Mouse (Mus musculus): ENCODE measurements at regions not wholly inside any gene's neighbourhood (a gene's known extent, or its start where the extent isn't known, plus 50 kb on each side); places are given as distances from the start of the nearest gene placed in this dataset.
A peak's percentile ranks its signal among the peaks of the same experiment; 100 is the strongest.

DNA sequence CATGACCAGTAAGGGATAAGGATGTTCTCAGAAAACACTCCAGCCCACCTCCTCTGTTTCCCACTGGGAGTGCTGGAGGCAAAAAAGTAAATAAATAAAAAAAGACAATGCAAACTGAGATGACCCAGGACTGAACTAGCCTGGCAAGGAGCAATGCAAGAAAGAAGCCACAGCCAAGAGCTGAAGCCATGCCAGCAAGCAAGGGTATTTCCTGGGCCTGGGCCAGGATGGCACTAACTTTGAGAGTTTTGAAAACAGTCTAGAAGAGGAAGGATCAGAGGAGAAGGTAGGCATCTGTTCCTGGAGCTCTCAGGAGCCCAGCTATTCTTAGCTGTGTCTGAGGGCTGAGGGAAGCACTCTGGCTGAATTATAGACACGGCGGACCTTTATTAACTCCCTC, 465.7 kb upstream of the Tbx3 start:
- H3K9me3 ChIP-seq (ENCODE audit: control insufficient read depth, low read length): no peaks in the 10 kb centered on the region
- H3K27me3 ChIP-seq (ENCODE audit: control insufficient read depth, insufficient read depth, low read length): no peaks in the 10 kb centered on the region
- ATAC-seq (ENCODE audit: insufficient read depth) (no peak), DNase-seq (ENCODE audit: low read depth in 3 of 3, low spot score in 3 of 3) (no peak)
- no peak overlapping the region for H3K4me2 ChIP-seq (ENCODE audit: low read depth)
- no peak overlapping the region for H3K27ac ChIP-seq
- H3K4me3 ChIP-seq (ENCODE audit: insufficient read depth in 1 of 2, low read depth in 2 of 2, low read length in 2 of 2): no peak overlapping the region
- no peaks in the 10 kb centered on the region for H3K4me1 ChIP-seq (replicated peaks; ENCODE audit: control insufficient read depth in 2 of 2, insufficient read depth in 2 of 2, low read length in 1 of 2)
- no peaks in the 10 kb centered on the region for H3K36me3 ChIP-seq (replicated peaks; ENCODE audit: control insufficient read depth, insufficient read depth, low read depth)
- no peak overlapping the region for H3K9ac ChIP-seq (replicated peaks)
- TF ChIP-seq EP300 (IDR thresholded peaks at IDR 0.05; ENCODE audit: low read depth) (no peak), CTCF (IDR thresholded peaks at IDR 0.05; ENCODE audit: low read depth) (no peak)
- WGBS (ENCODE audit: insufficient replicate concordance): 57% methylated on average over 2 of the region's 2 CpGs

DNA sequence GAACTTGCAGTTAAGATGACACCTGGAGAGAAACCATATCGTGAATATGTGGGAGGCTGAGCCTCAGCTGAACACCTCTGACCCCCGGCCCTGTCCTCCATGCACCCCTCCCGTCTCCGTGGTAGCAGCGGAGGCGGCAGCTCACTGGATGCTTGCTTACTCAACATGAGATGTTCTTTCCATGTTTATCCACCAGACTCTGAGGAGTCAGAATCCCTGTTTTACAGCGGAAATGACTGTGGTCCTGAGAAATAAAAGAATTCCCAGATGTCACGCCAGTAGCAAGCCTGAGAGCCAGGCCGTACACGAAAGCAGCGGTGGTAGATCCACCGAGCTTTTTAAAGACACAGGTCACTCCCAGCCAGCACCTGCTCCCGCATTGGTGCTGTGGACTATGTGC, 462.4 kb upstream of the Tbx3 start:
- TF ChIP-seq CTCF (IDR thresholded peaks at IDR 0.05; ENCODE audit: low read depth): no peak
- TF ChIP-seq EP300 (IDR thresholded peaks at IDR 0.05; ENCODE audit: low read depth): no peak
- WGBS (ENCODE audit: insufficient replicate concordance): 69% methylated on average over 13 of the region's 13 CpGs
- H3K9me3 ChIP-seq (ENCODE audit: control insufficient read depth, low read length): no peaks in the 10 kb centered on the region
- DNase-seq (ENCODE audit: low read depth in 3 of 3, low spot score in 3 of 3) (no peak), ATAC-seq (ENCODE audit: insufficient read depth) (no peak)
- no peaks in the 10 kb centered on the region for H3K27me3 ChIP-seq (ENCODE audit: control insufficient read depth, insufficient read depth, low read length)
- H3K36me3 ChIP-seq (replicated peaks; ENCODE audit: control insufficient read depth, insufficient read depth, low read depth): no peaks in the 10 kb centered on the region
- H3K9ac ChIP-seq (replicated peaks): no peak overlapping the region
- no peaks in the 10 kb centered on the region for H3K4me1 ChIP-seq (replicated peaks; ENCODE audit: control insufficient read depth in 2 of 2, insufficient read depth in 2 of 2, low read length in 1 of 2)
- no peak overlapping the region for H3K27ac ChIP-seq
- no peak overlapping the region for H3K4me3 ChIP-seq (ENCODE audit: insufficient read depth in 1 of 2, low read depth in 2 of 2, low read length in 2 of 2)
- H3K4me2 ChIP-seq (ENCODE audit: low read depth): no peak overlapping the region

DNA sequence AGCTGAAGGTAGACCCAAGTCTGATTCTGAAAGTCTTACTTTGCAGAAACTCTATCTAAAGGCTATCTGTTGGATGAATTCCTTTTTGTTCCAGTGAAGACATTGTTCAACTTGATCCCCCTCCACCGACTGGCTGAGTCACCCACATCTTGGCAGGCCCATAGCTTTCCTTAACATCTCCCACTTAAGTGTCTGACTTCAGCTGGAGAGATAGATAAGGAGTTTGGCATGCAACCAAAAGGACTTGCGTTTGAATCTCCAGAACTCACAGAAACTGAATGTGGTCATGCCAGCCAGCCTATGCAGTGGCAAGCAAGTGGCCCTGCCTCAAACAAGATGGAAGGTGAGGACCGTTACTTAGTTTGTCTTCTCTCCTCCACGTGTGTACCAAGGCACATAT, 457.3 kb upstream of the Tbx3 start:
- Histone ChIP-seq H3K4me2 (ENCODE audit: low read depth) (no peak overlapping the region), H3K9me3 (ENCODE audit: control insufficient read depth, low read length) (no peaks in the 10 kb centered on the region), H3K27ac (no peak overlapping the region), H3K4me1 (replicated peaks; ENCODE audit: control insufficient read depth in 2 of 2, insufficient read depth in 2 of 2, low read length in 1 of 2) (no peaks in the 10 kb centered on the region), H3K9ac (replicated peaks) (no peak overlapping the region), H3K27me3 (ENCODE audit: control insufficient read depth, insufficient read depth, low read length) (no peaks in the 10 kb centered on the region), H3K4me3 (ENCODE audit: insufficient read depth in 1 of 2, low read depth in 2 of 2, low read length in 2 of 2) (no peak overlapping the region), H3K36me3 (replicated peaks; ENCODE audit: control insufficient read depth, insufficient read depth, low read depth) (no peaks in the 10 kb centered on the region)
- no peak for DNase-seq (ENCODE audit: low read depth in 3 of 3, low spot score in 3 of 3)
- no peak for TF ChIP-seq CTCF (IDR thresholded peaks at IDR 0.05; ENCODE audit: low read depth)
- TF ChIP-seq EP300 (IDR thresholded peaks at IDR 0.05; ENCODE audit: low read depth): no peak
- WGBS (ENCODE audit: insufficient replicate concordance): 35% methylated on average over 4 of the region's 4 CpGs
- ATAC-seq (ENCODE audit: insufficient read depth): no peak

DNA sequence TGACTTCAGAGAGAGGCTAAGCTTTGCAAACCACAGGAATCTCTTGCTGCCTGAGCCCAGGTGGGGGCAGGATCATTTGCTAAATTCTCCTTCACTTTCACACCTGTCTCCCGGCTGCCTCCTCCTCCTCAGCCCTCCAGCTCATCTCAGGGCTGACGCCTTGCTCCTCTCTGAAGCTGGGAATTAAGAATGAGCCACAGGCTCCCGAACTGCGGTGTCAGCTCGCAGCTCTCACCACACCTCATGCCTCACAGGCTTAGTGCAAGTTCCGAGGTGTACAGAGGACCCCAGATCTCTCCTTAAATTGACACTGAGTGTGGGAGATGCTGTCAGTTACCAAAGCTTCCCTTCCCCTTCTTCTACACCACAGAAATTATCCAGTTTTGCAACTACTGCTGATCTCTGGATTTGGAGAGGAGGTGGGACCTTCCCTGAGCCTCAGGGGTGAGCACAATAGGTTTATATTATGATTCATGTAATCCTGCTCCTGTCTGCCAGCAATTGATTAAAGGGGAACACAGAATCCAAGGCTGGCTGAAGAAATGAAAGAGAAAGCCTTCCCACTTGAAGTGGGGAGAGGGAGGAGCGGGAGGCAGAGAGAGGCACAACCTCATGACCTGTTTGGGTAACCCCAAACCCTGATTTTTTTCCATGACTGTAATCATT, 456.6 kb upstream of the Tbx3 start:
- no peak for TF ChIP-seq EP300 (IDR thresholded peaks at IDR 0.05; ENCODE audit: low read depth)
- no peak overlapping the region for H3K4me3 ChIP-seq (ENCODE audit: insufficient read depth in 1 of 2, low read depth in 2 of 2, low read length in 2 of 2)
- no peaks in the 10 kb centered on the region for H3K9me3 ChIP-seq (ENCODE audit: control insufficient read depth, low read length)
- H3K4me1 ChIP-seq (replicated peaks; ENCODE audit: control insufficient read depth in 2 of 2, insufficient read depth in 2 of 2, low read length in 1 of 2): peaks cover 0 to 2% of the 10 kb centered on the region in 2 experiments; a peak in 1 of 4 replicates
- no peaks in the 10 kb centered on the region for H3K27me3 ChIP-seq (ENCODE audit: control insufficient read depth, insufficient read depth, low read length)
- DNase-seq (ENCODE audit: low read depth in 3 of 3, low spot score in 3 of 3) (no peak), ATAC-seq (ENCODE audit: insufficient read depth) (no peak)
- H3K4me2 ChIP-seq (ENCODE audit: low read depth): no peak overlapping the region
- H3K9ac ChIP-seq (replicated peaks): no peak overlapping the region
- no peaks in the 10 kb centered on the region for H3K36me3 ChIP-seq (replicated peaks; ENCODE audit: control insufficient read depth, insufficient read depth, low read depth)
- no peak overlapping the region for H3K27ac ChIP-seq
- 22% methylated on average over 7 of the region's 7 CpGs for WGBS (ENCODE audit: insufficient replicate concordance)

DNA sequence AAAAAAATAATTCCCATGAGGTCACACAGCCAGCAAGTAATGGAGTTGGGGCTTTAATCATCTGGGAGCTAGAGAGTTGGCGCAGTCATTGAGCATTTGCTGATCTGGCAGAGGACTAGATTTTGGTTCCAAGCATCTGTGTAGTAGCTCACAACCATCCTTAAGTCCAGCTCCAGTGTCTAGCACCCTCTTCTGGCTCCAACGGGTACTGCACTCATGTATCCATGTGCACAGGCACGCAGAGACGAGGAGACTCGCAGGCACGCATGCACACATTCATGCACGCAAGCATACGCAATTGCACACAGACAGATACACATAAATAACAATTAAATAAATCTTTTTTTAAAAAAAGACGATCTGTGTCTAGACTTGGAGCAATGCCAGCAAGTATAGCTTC, 455.5 kb upstream of the Tbx3 start:
- WGBS (ENCODE audit: insufficient replicate concordance): 72% methylated on average over 9 of the region's 9 CpGs
- no peak overlapping the region for H3K9ac ChIP-seq (replicated peaks)
- no peaks in the 10 kb centered on the region for H3K36me3 ChIP-seq (replicated peaks; ENCODE audit: control insufficient read depth, insufficient read depth, low read depth)
- no peak overlapping the region for H3K4me2 ChIP-seq (ENCODE audit: low read depth)
- H3K9me3 ChIP-seq (ENCODE audit: control insufficient read depth, low read length): no peaks in the 10 kb centered on the region
- H3K27me3 ChIP-seq (ENCODE audit: control insufficient read depth, insufficient read depth, low read length): no peaks in the 10 kb centered on the region
- ATAC-seq (ENCODE audit: insufficient read depth): no peak
- peaks cover 0 to 2% of the 10 kb centered on the region in 2 experiments; a peak in 1 of 4 replicates for H3K4me1 ChIP-seq (replicated peaks; ENCODE audit: control insufficient read depth in 2 of 2, insufficient read depth in 2 of 2, low read length in 1 of 2)
- H3K4me3 ChIP-seq (ENCODE audit: insufficient read depth in 1 of 2, low read depth in 2 of 2, low read length in 2 of 2): no peak overlapping the region
- TF ChIP-seq CTCF (IDR thresholded peaks at IDR 0.05; ENCODE audit: low read depth) (peak; percentile 64), EP300 (IDR thresholded peaks at IDR 0.05; ENCODE audit: low read depth) (no peak)
- no peak for DNase-seq (ENCODE audit: low read depth in 3 of 3, low spot score in 3 of 3)
- no peak overlapping the region for H3K27ac ChIP-seq
